Mouse (Mus musculus) macrophage (primary cell): Measurements from ENCODE around the gene Lmo4. TPM values are rescaled to one million over a fixed set of nuclear protein-coding genes. Genes with fewer than 3 reads are reported as not detected.

ENCODE experiments used
- H3K27ac ChIP-seq: fragments of 350-480 bp; formaldehyde crosslinking; 2 replicates; pipeline ENCODE4 v1.9.0; 2021
- H3K36me3 ChIP-seq: fragments of 350-480 bp; formaldehyde crosslinking; 2 replicates; pipeline ENCODE4 v1.9.0; 2021; ENCODE audit errors: inconsistent target
- H3K4me3 ChIP-seq: fragments of 350-480 bp; formaldehyde crosslinking; 2 replicates; pipeline ENCODE4 v1.9.0; 2021; ENCODE audit errors: inconsistent target
- H3K79me2 ChIP-seq: fragments of 350-480 bp; formaldehyde crosslinking; 2 replicates; pipeline ENCODE4 v1.9.0; 2021; ENCODE audit errors: inconsistent target
- WGBS: methylation state at CpG from one replicate; pipeline ENCODE4 v1.1.7; 2026; ENCODE audit warnings: inconsistent platforms; ENCODE audit not compliant: missing documents; 5-methylcytosine and 5-hydroxymethylcytosine counted together
- polyA plus RNA-seq: library from polyadenylated mRNA; stranded (reverse); fragments of 250-400 nt; gene quantifications from 3 replicates; pipeline ENCODE4 v1.2.4, GENCODE M21; 2018; ENCODE audit warnings: inconsistent platforms

The Lmo4 gene
- polyA plus RNA-seq, 1 experiment from 2014 or later = 34.5 TPM

GRCm38 (mm10) chr3:144224594-144224993, 19.6 kb upstream of the Lmo4 start:
- WGBS = 93% methylated on average over 7 of the region's 7 CpGs
- H3K4me3 ChIP-seq = no peak overlapping the region
- no peaks in the 10 kb centered on the region for H3K36me3 ChIP-seq
- H3K79me2 ChIP-seq = no peaks in the 10 kb centered on the region
- no peak overlapping the region for H3K27ac ChIP-seq

- Histone ChIP-seq H3K27ac (no peak overlapping the region), H3K4me3 (no peak overlapping the region), H3K36me3 (no peaks in the 10 kb centered on the region), H3K79me2 (no peaks in the 10 kb centered on the region)
- 97% methylated on average over 20 of the region's 20 CpGs for whole genome bisulfite sequencing
These were observed 18.5 kb upstream of the Lmo4 start for GRCm38 (mm10) chr3:144223377-144224105.

GRCm38 (mm10) chr3:144222381-144222780, 17.4 kb upstream of the Lmo4 start:
- no peak overlapping the region for H3K27ac ChIP-seq
- no peaks in the 10 kb centered on the region for H3K79me2 ChIP-seq
- no peak overlapping the region for H3K4me3 ChIP-seq
- no peaks in the 10 kb centered on the region for H3K36me3 ChIP-seq
- WGBS = 91% methylated on average over 9 of the region's 9 CpGs

- WGBS = 68% methylated on average over 5 of the region's 5 CpGs
- Histone ChIP-seq H3K4me3 (no peak overlapping the region), H3K27ac (no peak overlapping the region), H3K36me3 (no peaks in the 10 kb centered on the region), H3K79me2 (peaks cover 14% of the 10 kb centered on the region)
These were observed 2.5 kb upstream of the Lmo4 start for GRCm38 (mm10) chr3:144207498-144207897.

GRCm38 (mm10) chr3:144206942-144207341, 1.9 kb upstream of the Lmo4 start:
- 8% methylated on average over 1 of the region's 1 CpGs for WGBS
- Histone ChIP-seq H3K79me2 (peaks cover 14% of the 10 kb centered on the region), H3K27ac (no peak overlapping the region), H3K4me3 (no peak overlapping the region), H3K36me3 (no peaks in the 10 kb centered on the region)

GRCm38 (mm10) chr3:144206261-144206660, 1.2 kb upstream of the Lmo4 start:
- H3K79me2 ChIP-seq = peaks cover 15% of the 10 kb centered on the region
- 38% methylated on average over 3 of the region's 3 CpGs for WGBS
- no peaks in the 10 kb centered on the region for H3K36me3 ChIP-seq
- H3K27ac ChIP-seq = peak overlapping the region; percentile 54
- peak overlapping the region; percentile 35 for H3K4me3 ChIP-seq

- WGBS = under 1% methylated on average over 44 of the region's 69 CpGs
- H3K79me2 ChIP-seq = peaks cover 22% of the 10 kb centered on the region
These were observed 532 bp upstream of the Lmo4 start for GRCm38 (mm10) chr3:144205351-144206153.

GRCm38 (mm10) chr3:144203988-144204412, 1.0 kb downstream of the Lmo4 start:
- H3K27ac ChIP-seq = peak overlapping the region; percentile 69
- 0% methylated on average over 5 of the region's 5 CpGs for WGBS
- H3K36me3 ChIP-seq = no peaks in the 10 kb centered on the region
- H3K4me3 ChIP-seq = peak overlapping the region; percentile 90
- peaks cover 37% of the 10 kb centered on the region for H3K79me2 ChIP-seq

More at GRCm38 (mm10) chr3:144205351-144206153, 532 bp upstream of the Lmo4 start:
- Histone ChIP-seq H3K4me3 (peak overlapping the region; percentile 35), H3K36me3 (no peaks in the 10 kb centered on the region), H3K27ac (peak overlapping the region; percentile 54)

GRCm38 (mm10) chr3:144203259-144203987, 1.6 kb downstream of the Lmo4 start:
- Histone ChIP-seq H3K79me2 (peaks cover 42% of the 10 kb centered on the region), H3K36me3 (no peaks in the 10 kb centered on the region), H3K4me3 (peak overlapping the region; percentile 90), H3K27ac (peak overlapping the region; percentile 69)
- 2% methylated on average over 15 of the region's 15 CpGs for WGBS

GRCm38 (mm10) chr3:144202574-144203258, 2.3 kb downstream of the Lmo4 start:
- no peaks in the 10 kb centered on the region for H3K36me3 ChIP-seq
- peak overlapping the region; percentile 69 for H3K27ac ChIP-seq
- under 1% methylated on average over 10 of the region's 14 CpGs for WGBS
- H3K79me2 ChIP-seq = peaks cover 49% of the 10 kb centered on the region
- peak overlapping the region; percentile 90 for H3K4me3 ChIP-seq

- no peaks in the 10 kb centered on the region for H3K36me3 ChIP-seq
- H3K27ac ChIP-seq = peak overlapping the region; percentile 69
- H3K79me2 ChIP-seq = peaks cover 56% of the 10 kb centered on the region
- under 1% methylated on average over 43 of the region's 64 CpGs for WGBS
- H3K4me3 ChIP-seq = peak overlapping the region; percentile 90
These were observed 3.0 kb downstream of the Lmo4 start for GRCm38 (mm10) chr3:144201794-144202573.

- no peak overlapping the region for H3K27ac ChIP-seq
- 93% methylated on average over 13 of the region's 13 CpGs for WGBS
- no peak overlapping the region for H3K4me3 ChIP-seq
- H3K79me2 ChIP-seq = no peaks in the 10 kb centered on the region
- H3K36me3 ChIP-seq = peaks cover 15% of the 10 kb centered on the region; the same call in 1 of the 2 replicates
These were observed 19.5 kb downstream of the Lmo4 start for GRCm38 (mm10) chr3:144185327-144186152.

GRCm38 (mm10) chr3:144184918-144185317, 20.1 kb downstream of the Lmo4 start:
- Histone ChIP-seq H3K27ac (no peak overlapping the region), H3K79me2 (no peaks in the 10 kb centered on the region), H3K4me3 (no peak overlapping the region), H3K36me3 (peaks cover 10% of the 10 kb centered on the region; the same call in 1 of the 2 replicates)
- WGBS = 100% methylated on average over 4 of the region's 4 CpGs
